Mouse (Mus musculus) macrophage (primary cell): Measurements from ENCODE around the gene Eif5. TPM values are rescaled to one million over a fixed set of nuclear protein-coding genes. Genes with fewer than 3 reads are reported as not detected.
A peak's percentile ranks its signal among the peaks of the same experiment; 100 is the strongest.
"Not testable (repeated sequence)": the region's sequence is repeated elsewhere in the genome, so short reads cannot be mapped to it uniquely, and the experiment has no call there.

Experiments used
- H3K27ac ChIP-seq: fragments of 350-480 bp; formaldehyde crosslinking; 2 replicates; pipeline ENCODE4 v1.9.0; 2021
- H3K36me3 ChIP-seq: fragments of 350-480 bp; formaldehyde crosslinking; 2 replicates; pipeline ENCODE4 v1.9.0; 2021; ENCODE audit errors: inconsistent target
- H3K4me3 ChIP-seq: fragments of 350-480 bp; formaldehyde crosslinking; 2 replicates; pipeline ENCODE4 v1.9.0; 2021; ENCODE audit errors: inconsistent target
- H3K79me2 ChIP-seq: fragments of 350-480 bp; formaldehyde crosslinking; 2 replicates; pipeline ENCODE4 v1.9.0; 2021; ENCODE audit errors: inconsistent target
- WGBS: methylation state at CpG from one replicate; pipeline ENCODE4 v1.1.7; 2026; ENCODE audit warnings: inconsistent platforms; ENCODE audit not compliant: missing documents; 5-methylcytosine and 5-hydroxymethylcytosine counted together
- polyA plus RNA-seq: library from polyadenylated mRNA; stranded (reverse); fragments of 250-400 nt; gene quantifications from 3 replicates; pipeline ENCODE4 v1.2.4, GENCODE M21; 2018; ENCODE audit warnings: inconsistent platforms
- total RNA-seq, 78 experiments: library from RNA; depleted of rRNA; stranded (reverse); fragments of 250-400 nt; gene quantifications; 1 replicate in 9 of 78; 2 replicates in 24 of 78; 3 replicates in 43 of 78; 4 replicates in 2 of 78; pipeline ENCODE4 v1.2.4; 2018; ENCODE audit warnings: inconsistent platforms in 56 of 78

Eif5 gene
- total RNA-seq (2018; cell fraction: chromatin; rRNA removed) = 100 to 1,000 TPM; 230 to 869 (median 471) TPM
- total RNA-seq (2018; cell fraction: cytosol; rRNA removed) = 100 to 1,000 TPM; 113 to 172 (median 137) TPM
- 100 to 1,000 TPM; 203 to 899 (median 388) TPM for total RNA-seq (2018; cell fraction: nucleus; rRNA removed)
- polyA plus RNA-seq = 111 to 154 TPM (median 137 TPM) in 3 replicates

DNA sequence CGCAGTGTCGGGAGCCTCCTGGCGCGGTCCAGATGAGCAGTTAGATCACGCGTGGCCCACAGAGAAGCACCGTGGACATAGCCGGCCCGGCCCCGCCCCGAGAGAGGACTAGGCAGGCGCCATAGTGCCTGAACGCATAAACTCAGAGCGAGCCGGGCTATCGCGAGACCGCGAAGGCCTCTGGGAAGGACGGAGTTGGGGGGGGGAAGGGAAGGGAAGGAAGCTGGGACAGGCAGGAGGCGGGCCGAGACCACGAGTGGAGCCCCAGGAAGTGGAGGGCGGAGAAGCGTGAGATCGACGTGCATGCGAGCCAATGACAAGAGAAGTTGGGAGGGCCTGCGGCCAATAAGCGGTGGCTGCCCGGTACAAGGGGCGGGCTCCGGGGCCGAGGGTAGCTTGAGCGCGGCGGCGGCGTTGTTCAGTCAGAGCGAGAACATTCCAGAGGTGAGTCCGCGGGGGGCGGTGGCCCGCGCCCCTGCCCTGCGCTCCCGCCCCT, at the start of gene Eif5:
Gene Eif5 (plus strand): TSS at position 221 of the 496 bp plus-strand sequence.
- peak within 1 kb of the TSS; percentile 79 for H3K27ac ChIP-seq
- peaks cover 42% of the 10 kb centered on the region for H3K79me2 ChIP-seq
- under 1% methylated on average over 44 of the region's 47 CpGs for WGBS
- H3K4me3 ChIP-seq = peak within 1 kb of the TSS; percentile 73
- peaks cover 37% of the 10 kb centered on the region for H3K36me3 ChIP-seq

- 84% methylated on average over 10 of the region's 11 CpGs for WGBS
- Histone ChIP-seq H3K36me3 (no peaks in the 10 kb centered on the region), H3K27ac (no peak overlapping the region), H3K4me3 (no peak overlapping the region), H3K79me2 (no peaks in the 10 kb centered on the region)
Observed at GRCm38 (mm10) chr12:111489261-111489865, 48.5 kb upstream of the Eif5 start.

DNA sequence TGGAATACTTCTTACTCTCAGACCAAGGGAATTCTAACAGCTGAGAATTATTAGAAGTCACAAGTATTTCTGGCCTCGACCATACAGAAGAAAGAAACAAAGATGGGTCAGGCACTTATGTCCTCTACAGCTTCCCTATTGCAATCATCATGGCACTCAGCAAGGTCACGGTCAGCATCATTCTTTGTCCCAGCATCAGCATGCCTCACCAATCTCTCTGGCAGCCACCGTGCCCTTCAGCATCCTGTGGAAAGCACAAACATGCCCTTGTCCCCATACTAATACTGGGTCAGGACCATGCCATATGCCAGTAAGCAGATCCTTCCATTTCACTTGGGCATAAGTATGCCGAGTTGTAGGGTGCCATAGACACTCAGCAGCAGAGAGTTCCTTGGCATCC, 42.9 kb upstream of the Eif5 start:
- no peak overlapping the region for H3K27ac ChIP-seq
- H3K36me3 ChIP-seq = no peaks in the 10 kb centered on the region
- no peaks in the 10 kb centered on the region for H3K79me2 ChIP-seq
- 87% methylated on average over 4 of the region's 4 CpGs for whole genome bisulfite sequencing
- H3K4me3 ChIP-seq = no peak overlapping the region

GRCm38 (mm10) chr12:111497076-111497475, 40.7 kb upstream of the Eif5 start:
- 73% methylated on average over 2 of the region's 2 CpGs for WGBS
- H3K79me2 ChIP-seq = no peaks in the 10 kb centered on the region
- no peak overlapping the region for H3K27ac ChIP-seq
- no peaks in the 10 kb centered on the region for H3K36me3 ChIP-seq
- no peak overlapping the region for H3K4me3 ChIP-seq

GRCm38 (mm10) chr12:111499617-111500016, 38.2 kb upstream of the Eif5 start:
- Histone ChIP-seq H3K79me2 (no peaks in the 10 kb centered on the region), H3K36me3 (no peaks in the 10 kb centered on the region), H3K27ac (no peak overlapping the region), H3K4me3 (no peak overlapping the region)
- WGBS = 93% methylated on average over 4 of the region's 5 CpGs

DNA sequence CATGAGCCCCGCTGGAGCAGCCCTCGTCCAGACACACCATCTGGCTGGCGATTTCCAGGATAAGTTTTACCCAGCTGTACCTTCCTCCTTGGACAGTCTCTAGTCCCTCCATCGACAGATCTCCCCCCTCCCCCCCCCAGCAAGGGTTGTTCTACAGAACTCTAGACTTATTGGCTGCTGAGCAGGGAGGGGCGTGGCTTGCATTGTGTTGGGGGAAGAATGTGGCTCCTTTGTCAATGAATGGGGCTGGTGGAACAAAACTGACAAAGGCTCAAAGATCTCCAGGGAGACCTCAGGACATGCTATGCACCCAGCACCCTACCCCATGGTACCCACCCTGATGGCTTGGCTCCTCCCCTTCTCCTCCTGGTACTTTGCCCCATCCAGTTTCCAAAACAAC, 37.1 kb upstream of the Eif5 start:
- 56% methylated on average over 5 of the region's 5 CpGs for WGBS
- Histone ChIP-seq H3K79me2 (no peaks in the 10 kb centered on the region), H3K4me3 (no peak overlapping the region)

DNA sequence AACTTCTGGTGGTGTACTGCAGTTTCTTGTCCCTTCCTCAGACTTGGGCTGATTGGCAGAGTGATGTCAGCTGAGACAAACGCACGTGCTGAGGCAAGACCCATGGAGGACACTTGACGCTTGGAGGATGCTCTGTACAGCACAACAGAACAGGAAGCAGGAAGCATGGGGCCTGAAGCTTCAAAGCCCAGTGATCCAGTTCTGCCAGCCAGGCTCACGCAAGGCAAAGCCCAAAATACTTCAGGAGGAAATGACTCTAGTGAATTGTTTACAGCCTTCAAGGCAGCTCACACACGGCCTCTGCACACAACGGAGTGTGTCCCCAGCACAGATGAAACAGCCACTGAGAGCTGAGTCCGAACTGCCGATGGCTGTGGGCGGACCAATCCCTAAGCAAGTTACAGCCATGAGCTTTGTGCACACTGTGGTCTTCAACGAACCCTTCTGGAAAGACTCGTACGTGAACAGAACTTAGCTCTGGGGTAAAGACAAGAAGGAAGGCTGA, 34.7 kb upstream of the Eif5 start:
- no peaks in the 10 kb centered on the region for H3K79me2 ChIP-seq
- H3K36me3 ChIP-seq = no peaks in the 10 kb centered on the region
- H3K27ac ChIP-seq = no peak overlapping the region
- WGBS = 53% methylated on average over 12 of the region's 12 CpGs
- no peak overlapping the region for H3K4me3 ChIP-seq

More for the DNA sequence above, 37.1 kb upstream of the Eif5 start:
- H3K36me3 ChIP-seq = no peaks in the 10 kb centered on the region
- no peak overlapping the region for H3K27ac ChIP-seq

DNA sequence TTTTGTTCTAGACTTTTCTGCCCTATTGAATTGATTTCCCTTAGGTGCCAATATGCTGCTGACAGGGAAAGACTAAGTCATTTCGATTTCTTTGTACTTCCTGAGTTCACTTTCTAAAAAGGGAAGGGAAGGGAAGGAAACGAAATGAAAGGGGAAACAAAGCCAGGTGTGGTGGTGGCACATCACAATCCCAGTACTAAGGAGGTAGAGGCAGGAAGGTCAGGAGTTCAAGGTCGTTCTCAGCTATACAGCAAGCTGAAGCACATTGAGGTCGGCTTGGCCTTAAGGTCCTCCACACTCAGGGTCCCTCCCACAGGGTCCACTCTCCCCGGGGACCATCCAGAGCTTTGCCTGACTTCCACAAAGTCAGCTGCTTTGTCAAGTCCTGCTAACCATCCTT, 34.2 kb upstream of the Eif5 start:
- WGBS = 17% methylated on average over 5 of the region's 5 CpGs
- no peak overlapping the region for H3K4me3 ChIP-seq
- no peaks in the 10 kb centered on the region for H3K79me2 ChIP-seq
- H3K27ac ChIP-seq = no peak overlapping the region
- no peaks in the 10 kb centered on the region for H3K36me3 ChIP-seq

DNA sequence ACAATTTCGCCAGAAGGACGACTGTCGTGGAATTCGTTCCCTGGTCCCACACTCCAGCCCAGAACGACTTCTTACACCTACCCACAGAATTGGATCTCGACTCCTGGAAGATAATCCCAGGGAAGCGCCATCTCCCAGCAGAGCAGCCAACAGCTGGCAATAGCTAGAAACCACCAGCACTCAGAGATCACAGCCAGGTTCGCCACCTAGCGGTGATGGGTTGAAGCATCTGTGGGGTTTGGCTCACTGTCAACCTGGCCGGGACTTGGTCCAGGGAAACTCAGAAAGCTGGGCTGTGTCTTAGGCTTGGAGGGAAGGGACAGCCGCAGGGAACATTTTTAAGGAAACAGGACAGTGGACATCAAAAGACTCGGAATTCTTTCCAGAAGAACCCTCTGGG, 32.9 kb upstream of the Eif5 start:
- no peak overlapping the region for H3K4me3 ChIP-seq
- 4% methylated on average over 12 of the region's 12 CpGs for WGBS

GRCm38 (mm10) chr12:111507001-111507400, 30.8 kb upstream of the Eif5 start:
- Histone ChIP-seq H3K27ac (no peak overlapping the region), H3K79me2 (no peaks in the 10 kb centered on the region), H3K36me3 (no peaks in the 10 kb centered on the region), H3K4me3 (no peak overlapping the region)
- WGBS = 64% methylated on average over 5 of the region's 5 CpGs

More for the DNA sequence above, 32.9 kb upstream of the Eif5 start:
- H3K27ac ChIP-seq = no peak overlapping the region
- H3K36me3 ChIP-seq = no peaks in the 10 kb centered on the region
- H3K79me2 ChIP-seq = no peaks in the 10 kb centered on the region

DNA sequence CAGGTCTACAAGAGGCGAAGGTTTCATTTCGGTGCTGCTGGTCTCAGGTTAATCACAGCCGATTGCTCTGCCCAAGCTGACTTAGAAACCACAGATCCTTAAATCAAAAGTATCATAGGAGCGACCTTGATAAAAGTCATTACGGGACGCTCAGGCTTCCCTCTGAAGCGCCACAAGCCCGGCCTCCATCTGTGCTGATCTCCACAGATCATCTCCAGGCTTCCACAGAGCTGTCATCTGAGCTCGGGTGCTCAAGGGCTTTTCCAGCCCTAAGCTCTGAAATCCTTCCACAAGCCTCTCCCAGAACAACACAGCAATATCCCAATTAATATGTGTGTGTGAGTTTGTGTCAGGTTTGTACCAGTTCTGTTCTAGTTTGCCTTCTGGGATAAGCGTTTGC, 29.9 kb upstream of the Eif5 start:
- no peak overlapping the region for H3K4me3 ChIP-seq
- 92% methylated on average over 10 of the region's 10 CpGs for WGBS
- H3K79me2 ChIP-seq = no peaks in the 10 kb centered on the region
- H3K27ac ChIP-seq = no peak overlapping the region
- no peaks in the 10 kb centered on the region for H3K36me3 ChIP-seq

DNA sequence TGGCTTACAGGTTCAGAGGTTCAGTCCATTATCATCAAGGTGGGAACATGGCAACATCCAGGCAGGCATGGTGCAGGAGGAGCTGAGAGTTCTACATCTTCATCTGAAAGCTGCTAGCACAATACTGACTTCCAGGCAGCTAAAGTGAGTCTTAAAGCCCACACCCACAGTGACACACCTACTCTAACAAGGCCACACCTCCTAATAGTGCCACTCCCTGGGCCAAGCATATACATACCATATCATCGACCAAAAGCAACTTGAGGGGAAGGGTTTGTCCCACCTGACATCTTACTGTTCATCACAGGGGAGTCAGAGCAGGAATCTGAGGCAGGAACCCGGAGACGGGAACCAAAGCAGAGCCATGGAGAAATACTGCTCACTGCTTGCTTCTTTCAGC, 29.4 kb upstream of the Eif5 start:
- H3K4me3 ChIP-seq, H3K36me3 ChIP-seq, H3K79me2 ChIP-seq, H3K27ac ChIP-seq: not testable (repeated sequence)
- 77% methylated on average over 3 of the region's 3 CpGs for WGBS

DNA sequence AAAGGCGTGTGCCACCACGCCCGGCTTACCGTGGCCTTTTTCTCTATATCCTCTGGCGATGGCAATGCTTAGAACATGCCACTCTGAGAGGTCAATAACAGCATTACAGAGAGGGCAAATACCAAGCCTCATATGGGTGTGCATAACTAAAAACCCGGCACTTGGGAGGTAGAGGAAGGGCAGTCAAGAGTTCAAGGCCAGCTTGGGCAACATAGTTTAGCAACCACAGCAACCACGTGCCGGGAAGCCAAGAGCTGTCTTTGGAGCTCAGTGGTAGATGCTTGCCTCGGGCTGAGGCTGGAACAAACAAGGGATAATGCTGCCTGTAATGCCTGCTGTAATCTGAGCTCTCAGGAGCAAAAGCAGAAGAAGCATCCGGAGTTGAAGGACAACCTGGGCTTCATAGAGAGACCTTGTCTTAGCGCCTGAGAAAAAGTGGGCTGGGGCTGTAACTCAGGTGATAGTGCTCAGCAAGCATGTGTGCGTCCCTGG, 25.2 kb upstream of the Eif5 start:
- Histone ChIP-seq H3K4me3 (no peak overlapping the region), H3K27ac (no peak overlapping the region), H3K36me3 (no peaks in the 10 kb centered on the region), H3K79me2 (no peaks in the 10 kb centered on the region)
- WGBS = 89% methylated on average over 12 of the region's 12 CpGs

GRCm38 (mm10) chr12:111513673-111514072, 24.1 kb upstream of the Eif5 start:
- Histone ChIP-seq H3K36me3 (no peaks in the 10 kb centered on the region), H3K27ac (no peak overlapping the region)
- WGBS = 90% methylated on average over 5 of the region's 5 CpGs

GRCm38 (mm10) chr12:111514231-111514792, 23.5 kb upstream of the Eif5 start:
- Histone ChIP-seq H3K79me2 (no peaks in the 10 kb centered on the region), H3K36me3 (no peaks in the 10 kb centered on the region), H3K4me3 (no peak overlapping the region; the same call in 1 of the 2 replicates), H3K27ac (no peak overlapping the region)
- 91% methylated on average over 7 of the region's 7 CpGs for WGBS

More at GRCm38 (mm10) chr12:111513673-111514072, 24.1 kb upstream of the Eif5 start:
- H3K79me2 ChIP-seq = no peaks in the 10 kb centered on the region
- no peak overlapping the region for H3K4me3 ChIP-seq
